Mouse (Mus musculus) hindbrain, postnatal 0 days (tissue): ENCODE measurements at regions not wholly inside any gene's neighbourhood (a gene's known extent, or its start where the extent isn't known, plus 50 kb on each side); places are given as distances from the start of the nearest gene placed in this dataset.
"Not testable (repeated sequence)": the region's sequence is repeated elsewhere in the genome, so short reads cannot be mapped to it uniquely, and the experiment has no call there.

ENCODE experiments used
- ATAC-seq: fragments of 200-750 bp; cut with Nextera tagmentation; 2 replicates; pipeline ENCODE4 v1.8.0; 2017; ENCODE audit warnings: mild to moderate bottlenecking, moderate TSS enrichment, moderate library complexity
- DNase-seq: peaks from one replicate; pipeline ENCODE4 v3.0.0-alpha.2; 2015; ENCODE audit warnings: low spot score
- H3K27ac ChIP-seq: fragments of 300-500 bp; sonication (generic); 2 replicates; pipeline ENCODE4 v1.5.1; 2014; ENCODE audit warnings: mild to moderate bottlenecking
- H3K27me3 ChIP-seq: fragments of 300-500 bp; sonication (generic); 2 replicates; pipeline ENCODE4 v1.6.1; 2014; ENCODE audit warnings: low read length, mixed read lengths; ENCODE audit not compliant: insufficient read depth
- H3K36me3 ChIP-seq: fragments of 300-500 bp; sonication (generic); 2 replicates; pipeline ENCODE4 v1.6.1; 2014; ENCODE audit warnings: low read length, mixed read lengths; ENCODE audit not compliant: insufficient read depth
- H3K4me1 ChIP-seq: fragments of 300-500 bp; sonication (generic); 2 replicates; pipeline ENCODE4 v1.6.1; 2014; ENCODE audit warnings: antibody characterized with exemption, low read length, mixed read lengths; ENCODE audit not compliant: insufficient read depth
- H3K4me2 ChIP-seq: fragments of 300-500 bp; sonication (generic); 2 replicates; pipeline ENCODE4 v1.6.1; 2014; ENCODE audit warnings: low read depth, mild to moderate bottlenecking, low read length, moderate library complexity, mixed read lengths
- H3K4me3 ChIP-seq: fragments of 300-500 bp; sonication (generic); 2 replicates; pipeline ENCODE4 v1.5.1; 2014; ENCODE audit warnings: low read length
- H3K9ac ChIP-seq: fragments of 300-500 bp; sonication (generic); replicated peaks from 2 replicates; pipeline ENCODE4 v1.6.1; 2014; ENCODE audit warnings: mild to moderate bottlenecking, low read length, moderate library complexity, mixed read lengths
- H3K9me3 ChIP-seq: fragments of 300-500 bp; sonication (generic); 2 replicates; pipeline ENCODE4 v1.6.1; 2016; ENCODE audit warnings: low read length, mixed read lengths
- CTCF ChIP-seq: IDR thresholded peaks from 2 replicates; pipeline ENCODE4 v1.5.1; 2016; ENCODE audit warnings: antibody characterized with exemption, control low read depth, low read depth
- WGBS: fragments of 180-500 bp; shearing (Covaris S2); extraction: QIAGEN DNeasy Blood & Tissue Kit; methylation state at CpG from one replicate; pipeline ENCODE4 v1.1.7; 2014; 5-methylcytosine and 5-hydroxymethylcytosine counted together

GRCm38 (mm10) chr13:69129056-69129620, 129.8 kb upstream of the Adcy2 start:
- ATAC-seq (peak; percentile 59), DNase-seq (peak; percentile 66)
- H3K9me3 ChIP-seq: no peaks in the 10 kb centered on the region
- TF ChIP-seq CTCF: no peak
- WGBS: 47% methylated on average over 8 of the region's 8 CpGs
- H3K36me3 ChIP-seq: no peaks in the 10 kb centered on the region
- no peak overlapping the region for H3K4me2 ChIP-seq
- no peaks in the 10 kb centered on the region for H3K4me1 ChIP-seq
- no peaks in the 10 kb centered on the region for H3K27me3 ChIP-seq
- no peak overlapping the region for H3K9ac ChIP-seq
- H3K27ac ChIP-seq: no peak overlapping the region
- H3K4me3 ChIP-seq: no peak overlapping the region

GRCm38 (mm10) chr13:69127522-69127921, 128.2 kb upstream of the Adcy2 start:
- ATAC-seq (no peak), DNase-seq (no peak)
- H3K4me2 ChIP-seq: no peak overlapping the region
- no peak overlapping the region for H3K4me3 ChIP-seq
- no peaks in the 10 kb centered on the region for H3K36me3 ChIP-seq
- H3K9ac ChIP-seq: no peak overlapping the region
- H3K27me3 ChIP-seq: no peaks in the 10 kb centered on the region
- 43% methylated on average over 3 of the region's 3 CpGs for WGBS
- no peaks in the 10 kb centered on the region for H3K4me1 ChIP-seq
- no peaks in the 10 kb centered on the region for H3K9me3 ChIP-seq
- TF ChIP-seq CTCF: no peak
- no peak overlapping the region for H3K27ac ChIP-seq

- H3K9ac ChIP-seq, H3K4me2 ChIP-seq, H3K27ac ChIP-seq, DNase-seq, ATAC-seq, H3K27me3 ChIP-seq, H3K36me3 ChIP-seq, H3K4me1 ChIP-seq, H3K4me3 ChIP-seq, H3K9me3 ChIP-seq: not testable (repeated sequence)
- WGBS: 95% methylated on average over 8 of the region's 8 CpGs
Measured at GRCm38 (mm10) chr13:69118743-69119142, 119.4 kb upstream of the Adcy2 start.

DNA sequence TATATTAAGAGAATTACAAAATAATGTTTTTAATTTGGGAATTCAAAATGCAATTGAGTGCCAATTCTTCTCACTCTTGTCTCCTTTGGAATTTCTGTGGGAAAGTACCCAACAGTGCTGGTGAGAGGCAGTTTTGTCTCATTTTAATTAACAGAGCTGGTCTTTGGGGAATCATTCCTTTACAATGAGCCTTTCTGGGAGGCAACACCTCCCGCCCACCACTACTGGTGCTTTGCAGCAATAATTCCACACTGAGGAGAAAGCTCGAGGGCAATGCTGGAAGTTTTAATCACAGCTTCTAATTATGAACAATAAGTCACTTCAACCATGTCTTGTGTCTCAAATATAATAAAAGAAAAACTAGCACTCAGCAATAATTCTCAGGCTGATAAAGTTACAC, 109.8 kb upstream of the Adcy2 start:
- no peaks in the 10 kb centered on the region for H3K27me3 ChIP-seq
- no peak overlapping the region for H3K9ac ChIP-seq
- peak; percentile 27; the same call in 1 of the 2 replicates for ATAC-seq
- H3K27ac ChIP-seq: no peak overlapping the region
- no peaks in the 10 kb centered on the region for H3K4me1 ChIP-seq
- peak; percentile 55 for DNase-seq
- H3K4me2 ChIP-seq: no peak overlapping the region
- H3K36me3 ChIP-seq: no peaks in the 10 kb centered on the region
- H3K4me3 ChIP-seq: no peak overlapping the region
- 44% methylated on average over 2 of the region's 2 CpGs for WGBS
- TF ChIP-seq CTCF: no peak
- H3K9me3 ChIP-seq: no peaks in the 10 kb centered on the region

GRCm38 (mm10) chr13:69086613-69087012, 87.3 kb upstream of the Adcy2 start:
- peak; percentile 79 for ATAC-seq
- Histone ChIP-seq H3K4me2 (no peak overlapping the region), H3K4me1 (no peaks in the 10 kb centered on the region), H3K4me3 (no peak overlapping the region), H3K9me3 (no peaks in the 10 kb centered on the region), H3K27me3 (no peaks in the 10 kb centered on the region), H3K9ac (no peak overlapping the region), H3K36me3 (no peaks in the 10 kb centered on the region), H3K27ac (no peak overlapping the region)
- TF ChIP-seq CTCF: peak; percentile 75
- WGBS: 60% methylated on average over 1 of the region's 1 CpGs
- peak; percentile 72 for DNase-seq

GRCm38 (mm10) chr13:69070336-69070735, 71.0 kb upstream of the Adcy2 start:
- no peak overlapping the region for H3K4me2 ChIP-seq
- H3K9me3 ChIP-seq: no peaks in the 10 kb centered on the region
- H3K36me3 ChIP-seq: no peaks in the 10 kb centered on the region
- no peak overlapping the region for H3K27ac ChIP-seq
- no peak overlapping the region for H3K4me3 ChIP-seq
- no peak overlapping the region for H3K9ac ChIP-seq
- H3K27me3 ChIP-seq: no peaks in the 10 kb centered on the region
- H3K4me1 ChIP-seq: no peaks in the 10 kb centered on the region
- DNase-seq (no peak), ATAC-seq (peak; percentile 62; the same call in 1 of the 2 replicates)
- no peak for TF ChIP-seq CTCF

DNA sequence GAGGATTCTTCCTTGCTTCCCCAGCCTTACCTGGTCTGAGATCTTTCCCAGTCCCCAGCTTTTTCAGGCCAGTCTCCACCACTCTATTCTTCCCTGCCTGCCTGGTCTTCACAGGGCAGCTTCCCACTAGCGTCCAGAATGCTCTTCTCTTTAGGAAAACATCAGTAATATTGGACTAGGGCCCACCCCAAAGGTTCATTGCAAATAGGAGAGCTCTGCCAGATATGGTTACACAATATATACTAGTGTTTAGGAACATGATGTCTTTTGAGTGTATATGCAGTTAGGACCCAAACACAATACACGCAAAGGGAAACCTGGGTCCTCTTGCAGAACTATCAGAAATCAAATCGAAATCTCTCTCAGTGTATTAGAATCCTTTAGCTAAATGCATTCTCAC, 70.5 kb upstream of the Adcy2 start:
- ATAC-seq (no peak), DNase-seq (no peak)

More for the DNA sequence above, 70.5 kb upstream of the Adcy2 start:
- H3K36me3 ChIP-seq: no peaks in the 10 kb centered on the region
- H3K9me3 ChIP-seq: no peaks in the 10 kb centered on the region
- 82% methylated on average over 3 of the region's 3 CpGs for WGBS
- no peak overlapping the region for H3K27ac ChIP-seq
- H3K4me2 ChIP-seq: no peak overlapping the region
- H3K9ac ChIP-seq: no peak overlapping the region
- H3K27me3 ChIP-seq: no peaks in the 10 kb centered on the region
- H3K4me3 ChIP-seq: no peak overlapping the region
- no peaks in the 10 kb centered on the region for H3K4me1 ChIP-seq
- TF ChIP-seq CTCF: no peak
